Mouse (Mus musculus) right cerebral cortex, postnatal 14 days (tissue): ENCODE results near the gene Nmt2.

Source experiments
- DNase-seq: peaks from one replicate; pipeline ENCODE4 v3.0.0; 2022

The Nmt2 gene

DNA sequence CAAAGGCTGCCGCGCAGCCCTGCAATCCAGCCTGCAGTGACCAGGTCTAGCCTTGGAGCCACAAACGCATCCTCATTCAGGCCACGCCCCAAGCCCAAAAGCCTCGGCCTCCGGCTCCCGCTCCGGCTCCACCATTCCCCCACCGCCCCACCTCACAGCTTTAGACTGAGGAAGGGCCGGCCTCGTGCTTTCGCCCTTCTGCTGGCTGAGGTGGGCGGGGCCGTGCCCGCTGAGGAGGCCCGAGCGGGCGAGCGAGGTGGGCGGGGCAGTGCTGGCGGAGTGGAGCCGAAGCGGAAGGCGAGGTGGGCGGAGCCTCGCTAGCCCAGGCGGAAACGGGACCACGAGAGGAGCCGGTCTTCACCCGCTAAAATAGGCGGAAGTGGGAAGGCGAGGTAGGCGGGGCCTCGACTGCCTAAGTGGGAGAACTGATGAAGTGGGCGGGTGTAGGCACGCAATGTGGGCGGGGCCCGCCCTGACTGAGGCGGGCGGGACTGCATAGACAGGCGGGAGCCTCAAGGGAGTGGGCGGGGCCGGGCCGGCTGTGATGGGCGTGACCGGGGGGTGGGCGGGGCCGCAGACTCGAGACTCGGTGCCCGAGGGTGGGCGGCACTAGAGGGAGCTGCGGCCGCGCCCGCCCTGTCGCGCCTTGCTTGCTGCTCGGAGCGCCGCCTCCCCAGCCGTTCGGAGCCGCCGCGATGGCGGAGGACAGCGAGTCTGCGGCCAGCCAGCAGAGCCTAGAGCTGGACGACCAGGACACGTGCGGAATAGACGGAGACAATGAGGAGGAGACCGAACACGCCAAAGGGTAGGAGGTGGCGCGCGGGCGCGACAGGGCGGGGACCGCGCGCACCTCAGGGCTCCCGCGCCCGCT lies at the start of gene Nmt2:
Gene Nmt2, plus strand, starts transcription at position 611 of the 871 bp plus-strand sequence.
- peak; percentile 98 for DNase-seq

GRCm38 (mm10) chr2:3239255-3239654 lies 44.8 kb upstream of the Nmt2 start:
- DNase-seq, result no peak

DNA sequence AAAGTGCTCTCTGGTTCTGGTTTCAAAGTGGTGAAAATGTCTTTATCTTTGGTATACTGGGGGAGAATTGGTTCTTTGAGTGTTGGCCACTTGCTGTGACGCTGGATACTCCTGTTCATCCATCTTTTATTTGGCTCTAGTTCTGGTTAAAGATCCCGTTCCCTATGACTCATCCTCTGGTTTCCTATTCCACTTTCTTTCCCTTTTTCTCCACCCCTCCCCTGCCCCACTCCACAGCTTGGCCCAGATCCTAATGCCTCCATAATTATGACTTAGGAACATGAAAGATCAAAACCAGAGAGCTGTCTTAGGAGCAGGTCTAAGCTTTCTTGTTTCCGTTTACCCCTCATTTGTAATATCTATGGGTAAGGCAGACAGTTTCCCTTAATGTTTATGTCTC lies 39.8 kb upstream of the Nmt2 start:
- DNase-seq, result no peak

- DNase-seq, result no peak
These were observed 32.7 kb upstream of the Nmt2 start for GRCm38 (mm10) chr2:3251309-3251708.

DNA sequence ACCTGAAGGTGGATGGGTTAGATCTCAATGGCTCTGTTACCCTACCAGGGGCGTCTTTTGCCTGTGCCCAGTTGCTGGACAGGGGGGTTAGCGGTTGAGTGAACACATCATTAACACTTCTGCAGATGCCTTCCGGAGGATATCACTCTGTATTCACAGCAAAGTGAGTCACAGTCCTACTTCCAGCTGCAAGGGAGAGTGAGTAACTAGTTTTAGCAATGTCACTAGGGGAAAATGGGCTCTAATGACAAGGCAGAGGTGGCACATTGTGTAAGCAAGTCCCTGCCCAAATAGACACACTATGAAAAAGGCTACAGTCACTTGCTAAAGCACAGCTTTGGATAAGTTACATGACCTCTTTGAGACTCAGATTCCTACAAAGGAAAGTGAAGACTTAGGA lies 17.5 kb upstream of the Nmt2 start:
- DNase-seq, result no peak

DNA sequence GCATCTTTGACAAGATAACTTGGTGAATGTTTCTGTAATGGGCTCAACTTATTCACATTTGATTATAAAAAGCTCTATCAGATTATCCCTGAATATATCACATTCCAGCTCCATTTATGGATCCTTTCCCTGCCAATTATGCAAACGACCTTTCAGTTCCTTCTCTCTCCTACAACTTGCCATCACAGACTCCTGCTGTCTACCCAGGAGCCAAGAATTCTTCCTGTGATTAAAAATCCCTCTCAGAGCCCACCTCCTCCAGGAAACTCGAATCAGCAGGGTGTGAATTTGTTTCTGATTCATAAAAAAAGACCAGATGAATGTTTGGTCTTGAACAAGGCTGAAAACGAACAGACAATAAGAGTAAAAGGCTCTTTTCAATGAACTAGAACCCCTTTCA lies 16.1 kb upstream of the Nmt2 start:
- DNase-seq, result no peak

DNA sequence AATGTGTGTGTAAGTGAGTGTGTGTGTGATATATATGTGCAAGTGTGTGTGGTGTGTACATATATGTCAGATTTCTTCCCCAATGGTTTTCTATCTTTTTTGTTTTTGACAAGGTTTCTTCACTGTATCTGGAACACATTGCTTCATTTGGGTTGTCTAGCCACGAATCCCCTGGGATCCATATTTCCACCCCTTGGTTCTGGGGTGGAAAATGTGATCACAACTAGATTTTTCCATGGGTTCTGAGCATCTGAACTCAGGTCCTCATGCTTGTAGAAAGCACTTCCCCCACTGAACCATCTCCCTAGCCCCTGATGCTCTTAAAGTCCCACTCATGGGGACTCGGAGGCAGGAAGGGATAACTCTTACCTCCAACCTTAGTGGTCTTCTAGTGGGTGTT lies 10.7 kb upstream of the Nmt2 start:
- no peak for DNase-seq

DNA sequence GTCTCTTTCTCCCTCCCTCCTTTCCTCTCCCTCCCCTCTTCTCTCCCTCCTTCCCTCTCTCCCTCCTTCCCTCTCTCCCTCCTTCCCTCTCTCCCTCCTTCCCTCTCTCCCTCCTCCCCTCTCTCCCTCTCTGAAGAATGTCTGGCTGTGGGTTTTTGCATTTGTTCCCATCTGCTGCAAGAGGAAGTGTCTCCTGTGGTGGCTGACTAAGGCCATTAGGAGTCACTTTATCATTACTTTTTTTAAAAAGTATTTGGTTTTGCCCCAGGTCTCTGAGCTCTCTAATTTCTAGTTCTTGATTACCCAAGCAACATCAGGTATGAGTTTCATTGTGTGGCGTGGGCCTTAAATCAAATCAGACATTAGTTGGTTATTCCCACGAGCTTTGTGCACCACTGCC lies 7.9 kb upstream of the Nmt2 start:
- no peak for DNase-seq

DNA sequence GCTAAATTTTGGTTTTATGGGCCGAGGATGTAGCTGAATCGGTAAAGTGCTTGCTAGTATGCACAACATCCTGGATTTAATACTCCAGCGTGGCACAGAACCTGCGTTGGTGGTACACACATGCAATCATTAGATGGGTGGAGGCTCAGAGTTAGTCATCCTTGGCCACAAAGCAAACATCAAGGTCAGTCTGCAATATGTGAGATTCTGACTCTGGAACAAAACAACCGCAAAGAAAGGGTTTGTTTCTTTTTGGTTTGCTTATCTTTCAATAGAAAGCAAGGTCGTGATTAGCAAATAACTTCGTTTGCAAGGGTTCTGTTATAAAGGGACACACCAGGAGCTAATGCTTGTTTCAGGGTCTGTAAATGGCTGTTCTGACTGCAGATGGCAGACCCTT lies 6.5 kb upstream of the Nmt2 start:
- no peak for DNase-seq

DNA sequence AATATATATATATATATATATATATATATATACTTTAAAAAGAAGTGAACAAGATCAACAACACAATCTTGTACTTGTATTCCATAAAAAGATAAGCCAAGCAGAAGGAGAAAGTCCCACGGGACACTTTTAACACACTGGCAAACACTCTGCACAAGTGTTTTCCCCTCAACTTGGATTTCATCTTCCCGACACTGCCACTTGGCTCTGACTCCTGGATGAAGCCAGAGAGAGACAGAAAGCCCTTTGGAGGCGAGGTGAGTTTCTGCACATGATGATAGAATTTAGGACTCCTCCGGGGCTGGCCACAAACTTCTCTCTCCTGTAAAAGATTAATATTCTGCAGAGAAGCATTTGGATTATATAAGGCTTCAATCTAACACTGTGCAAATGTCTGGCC lies 2.7 kb upstream of the Nmt2 start:
- DNase-seq, result no peak

DNA sequence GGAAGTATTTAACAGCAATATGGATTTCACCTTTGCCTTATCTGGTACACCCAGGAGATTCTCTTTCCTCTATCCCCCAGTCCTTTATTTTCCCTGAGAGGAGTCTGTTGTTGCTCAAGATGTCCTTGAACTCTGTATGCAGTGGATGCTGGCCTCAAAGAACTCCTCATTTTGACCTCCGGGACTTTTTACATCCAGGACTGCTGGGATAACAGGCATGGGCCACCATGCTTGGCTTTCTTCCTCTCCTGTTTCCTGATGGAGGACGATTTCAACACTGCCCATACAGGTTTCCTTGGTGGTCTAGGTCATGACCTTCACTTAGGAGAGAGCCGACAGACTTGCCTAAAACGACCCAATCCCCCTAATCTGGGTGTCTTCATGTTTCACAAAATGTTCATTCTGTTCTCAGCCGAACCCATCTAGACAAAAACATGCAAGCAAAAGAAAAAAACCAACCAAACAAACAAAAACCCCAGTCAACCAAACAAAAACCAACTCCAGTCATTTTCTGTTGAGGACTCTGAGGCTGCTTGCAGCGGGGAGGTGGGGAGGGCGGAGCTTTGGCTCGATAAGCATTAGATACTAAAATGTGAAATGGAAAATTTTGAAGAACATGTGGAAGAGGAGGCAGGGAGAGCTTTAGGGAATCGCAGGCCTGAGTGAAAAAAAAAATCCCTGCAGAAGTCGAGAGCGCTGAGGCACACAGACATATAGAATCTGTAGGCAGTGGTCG lies 978 bp upstream of the Nmt2 start:
- DNase-seq, result no peak

GRCm38 (mm10) chr2:3284473-3285180 lies 615 bp downstream of the Nmt2 start:
- peak; percentile 68 for DNase-seq

- no peak for DNase-seq
These were observed 1.1 kb downstream of the Nmt2 start for GRCm38 (mm10) chr2:3285181-3285530.

- DNase-seq, result no peak
These were observed 1.7 kb downstream of the Nmt2 start for GRCm38 (mm10) chr2:3285709-3286108.

- DNase-seq, result no peak
These were observed 2.2 kb downstream of the Nmt2 start for GRCm38 (mm10) chr2:3286243-3286642.

DNA sequence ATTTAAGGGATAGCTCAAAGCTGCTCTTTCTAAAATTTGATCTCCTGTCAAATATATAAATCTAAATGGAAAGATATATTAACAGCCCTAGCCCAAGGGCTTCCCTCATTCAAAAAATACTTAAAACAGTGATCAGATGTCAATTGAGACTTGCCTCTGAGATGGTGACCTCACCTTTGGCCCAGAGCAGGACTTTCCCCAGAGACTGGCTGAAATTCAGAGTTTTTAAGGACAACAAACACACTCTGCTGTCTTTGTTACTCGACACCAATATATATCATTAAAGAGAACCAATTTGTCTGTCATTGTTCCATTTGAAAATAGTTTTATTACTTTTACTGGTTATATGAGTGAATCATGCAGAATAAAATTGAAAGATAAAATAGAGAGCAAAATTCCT lies 5.6 kb downstream of the Nmt2 start:
- no peak for DNase-seq

- no peak for DNase-seq
These were observed 8.2 kb downstream of the Nmt2 start for GRCm38 (mm10) chr2:3292170-3292569.

DNA sequence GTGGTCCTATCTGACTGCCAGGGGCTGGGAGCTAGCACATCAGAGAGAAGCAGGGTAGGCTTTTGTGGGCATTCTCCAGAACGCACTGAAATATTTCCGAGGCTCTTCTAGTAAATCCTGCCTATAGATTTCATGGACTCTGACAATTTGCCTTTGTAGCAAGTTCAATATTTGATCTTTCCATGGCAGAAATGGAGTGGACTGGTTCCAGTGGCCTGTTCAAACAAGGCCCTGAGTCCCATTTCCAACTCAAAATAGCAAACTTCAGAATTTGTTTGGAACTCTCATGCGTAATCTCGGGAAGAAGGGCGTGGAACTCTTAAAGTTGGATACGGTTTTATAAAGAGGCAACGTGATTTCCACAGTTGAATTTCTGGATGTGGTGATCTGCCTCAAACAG lies 11.8 kb downstream of the Nmt2 start:
- no peak for DNase-seq

DNA sequence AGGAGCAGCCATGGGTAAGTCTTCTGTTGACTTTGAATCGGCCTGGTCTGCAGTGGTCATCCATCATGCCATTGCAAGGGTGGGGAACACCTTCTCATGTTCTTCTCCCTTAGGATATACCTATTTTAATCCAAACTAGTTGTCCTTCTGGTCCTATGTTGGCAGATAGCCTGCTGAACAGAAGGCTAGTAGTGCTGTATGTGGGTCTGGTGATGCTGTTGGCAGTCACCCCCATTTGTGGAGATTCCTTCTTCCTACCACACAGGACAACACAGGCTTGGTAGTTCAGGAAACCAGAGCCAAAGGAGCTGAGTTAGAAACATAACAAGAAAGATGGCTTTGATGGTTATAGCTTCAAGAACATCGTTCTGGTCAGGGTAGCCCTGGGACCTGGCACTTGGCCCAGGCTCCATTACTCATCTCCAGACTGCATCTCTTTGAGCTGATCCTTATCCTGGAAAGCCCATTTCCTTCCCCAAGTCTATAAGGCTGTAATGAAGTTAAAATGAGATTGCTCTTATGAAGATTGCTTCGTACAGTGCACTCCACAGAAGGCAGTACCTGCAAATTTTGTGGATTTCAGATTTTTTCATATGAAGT lies 21.5 kb downstream of the Nmt2 start:
- no peak for DNase-seq

- DNase-seq, result no peak
These were observed 39.1 kb downstream of the Nmt2 start for GRCm38 (mm10) chr2:3323132-3323531.

- DNase-seq, result no peak
These were observed 40.5 kb downstream of the Nmt2 start for GRCm38 (mm10) chr2:3324381-3325130.

- DNase-seq, result no peak
These were observed 42.5 kb downstream of the Nmt2 start for GRCm38 (mm10) chr2:3326547-3326946.

DNA sequence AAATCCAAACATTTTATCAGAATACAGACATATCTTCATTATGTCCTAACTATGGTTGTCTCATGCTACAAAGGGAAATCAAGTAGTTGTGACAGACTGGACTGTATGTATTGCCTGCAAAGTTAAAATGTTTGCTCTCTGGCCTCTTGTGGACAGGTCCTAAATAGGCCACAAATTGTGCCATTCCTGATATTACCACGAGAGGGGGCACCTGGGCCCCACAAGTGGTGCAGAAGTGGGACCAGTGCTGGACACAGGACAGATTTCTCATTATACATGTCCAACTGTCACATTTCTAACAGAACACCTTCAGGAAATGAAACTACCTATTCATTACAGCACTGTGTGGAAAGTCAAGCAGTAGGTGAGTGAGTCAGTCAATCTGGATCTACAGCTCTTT lies 43.3 kb downstream of the Nmt2 start:
- DNase-seq, result peak; percentile 38
